In genomic region chr7:127345512-127346325, GRCm38 (mm10) we compare ENCODE assay signal across 8 mouse cellular contexts. TPM values are rescaled to one million over a fixed set of nuclear protein-coding genes. Genes with fewer than 3 reads are reported as not detected.
DNase-seq lines count a peak whose midpoint lies in the region; ATAC-seq and TF ChIP-seq lines count a peak whose summit lies in the region.

TSS of gene Zfp768 (minus strand) at chr7:127345589.

- H3K9ac ChIP-seq in heart, embryonic 11.5 days (ENCODE audit: low read depth, low read length) = peak within 1 kb of the TSS; percentile 97
- peak within 1 kb of the TSS; percentile 91 for H3K9ac ChIP-seq in kidney, embryonic 16.5 days (replicated peaks; ENCODE audit: low read length)
- peak within 1 kb of the TSS; percentile 97 for H3K9ac ChIP-seq in liver, adult 2 months (ENCODE audit: low read depth, low read length)

- H3K27ac ChIP-seq in heart, embryonic 11.5 days (ENCODE audit: low read depth, low read length) = peak within 1 kb of the TSS; percentile 97
- H3K27ac ChIP-seq in kidney, embryonic 16.5 days (ENCODE audit: low read length) = peak within 1 kb of the TSS; percentile 99
- peak within 1 kb of the TSS; percentile 100 for H3K27ac ChIP-seq in liver, adult 2 months (replicated peaks; ENCODE audit: insufficient read depth, low read depth, low read length)

- H3K9me3 ChIP-seq in heart, embryonic 11.5 days (replicated peaks; ENCODE audit: control insufficient read depth, low read length) = no peaks in the 10 kb centered on the region
- no peaks in the 10 kb centered on the region for H3K9me3 ChIP-seq in kidney, embryonic 16.5 days (ENCODE audit: low read length)

- H3K4me3 ChIP-seq in heart, embryonic 11.5 days (ENCODE audit: low read depth, low read length) = peak within 1 kb of the TSS; percentile 92
- peak within 1 kb of the TSS; percentile 79 for H3K4me3 ChIP-seq in kidney, embryonic 16.5 days (ENCODE audit: low read length)
- H3K4me3 ChIP-seq in liver, adult 2 months (ENCODE audit: insufficient read depth, low read depth, low read length) = peak within 1 kb of the TSS; percentile 97
- H3K4me3 ChIP-seq in myocyte = peak within 1 kb of the TSS; percentile 62

- ATAC-seq in erythroblast, adult 5-6 weeks (replicated peaks; ENCODE audit: low FRiP score, poor library complexity, severe bottlenecking) = peak; percentile 86
- ATAC-seq in heart, embryonic 11.5 days (replicated peaks; ENCODE audit: insufficient number of reproducible peaks, low FRiP score, low TSS enrichment) = peak; percentile 88
- ATAC-seq in kidney, embryonic 16.5 days (ENCODE audit: low FRiP score, low TSS enrichment) = peak; percentile 95

- WGBS in heart, embryonic 11.5 days (ENCODE audit: insufficient replicate concordance) = under 1% methylated on average over 68 of the region's 76 CpGs
- under 1% methylated on average over 75 of the region's 76 CpGs for WGBS in kidney, embryonic 16.5 days
- under 1% methylated on average over 75 of the region's 76 CpGs for WGBS in liver, adult 2 months

- peaks cover 12% of the 10 kb centered on the region for H3K36me3 ChIP-seq in heart, embryonic 11.5 days (ENCODE audit: control insufficient read depth, insufficient read depth, low read length)
- peaks cover 23% of the 10 kb centered on the region for H3K36me3 ChIP-seq in kidney, embryonic 16.5 days (ENCODE audit: insufficient read depth, low read length)
- H3K36me3 ChIP-seq in liver, adult 2 months (ENCODE audit: control insufficient read depth, insufficient read depth, low read length) = no peaks in the 10 kb centered on the region
- H3K36me3 ChIP-seq in myocyte (ENCODE audit: control insufficient read depth, insufficient read depth) = no peaks in the 10 kb centered on the region
- H3K36me3 ChIP-seq in splenic B cell, adult 2 months (ENCODE audit: control insufficient read depth, insufficient read depth, low read length, poor library complexity, severe bottlenecking) = no peaks in the 10 kb centered on the region

- peak within 1 kb of the TSS; percentile 93 for H3ac ChIP-seq in myocyte (ENCODE audit: control insufficient read depth, insufficient read length)

- no peaks in the 10 kb centered on the region for H3K27me3 ChIP-seq in heart, embryonic 11.5 days (ENCODE audit: control insufficient read depth, insufficient read depth, low read length)
- H3K27me3 ChIP-seq in kidney, embryonic 16.5 days (ENCODE audit: insufficient read depth, low read length) = no peaks in the 10 kb centered on the region
- H3K27me3 ChIP-seq in liver, adult 2 months (ENCODE audit: control insufficient read depth, insufficient read depth, low read length) = no peaks in the 10 kb centered on the region
- H3K27me3 ChIP-seq in myocyte (ENCODE audit: control insufficient read depth, insufficient read depth, insufficient read length) = no peaks in the 10 kb centered on the region
- no peaks in the 10 kb centered on the region for H3K27me3 ChIP-seq in splenic B cell, adult 2 months (ENCODE audit: control insufficient read depth, insufficient read depth, low read length, poor library complexity, severe bottlenecking)

- peaks cover 14% of the 10 kb centered on the region for H3K4me1 ChIP-seq in heart, embryonic 11.5 days (ENCODE audit: control insufficient read depth, insufficient read depth, low read length)
- H3K4me1 ChIP-seq in kidney, embryonic 16.5 days (ENCODE audit: insufficient read depth, low read length) = peaks cover 22% of the 10 kb centered on the region
- peaks cover 13% of the 10 kb centered on the region for H3K4me1 ChIP-seq in liver, adult 2 months (ENCODE audit: control insufficient read depth, insufficient read depth, low read length)

- no peak for TF ChIP-seq CTCF in liver, adult 2 months (IDR thresholded peaks at IDR 0.05; ENCODE audit: low read depth, low read length)

- peak within 1 kb of the TSS; percentile 89 for H3K4me2 ChIP-seq in heart, embryonic 11.5 days
- H3K4me2 ChIP-seq in kidney, embryonic 16.5 days (replicated peaks; ENCODE audit: low read depth, low read length) = peak within 1 kb of the TSS; percentile 75
- H3K4me2 ChIP-seq in myocyte (ENCODE audit: low read depth) = peak within 1 kb of the TSS; percentile 92

- TF ChIP-seq POLR2A in liver, adult 2 months (IDR thresholded peaks at IDR 0.05; ENCODE audit: extremely low read depth, insufficient read depth, low read length) = peak; percentile 61
- peak; percentile 87 for TF ChIP-seq POLR2A in myocyte (IDR thresholded peaks at IDR 0.05; ENCODE audit: insufficient read length, low read depth)

- peak; percentile 92 for DNase-seq in B cell, adult 2 months
- peak; percentile 95 for DNase-seq in brain, adult 2 months (ENCODE audit: low read depth, low spot score)
- DNase-seq in liver, adult 2 months (ENCODE audit: extremely low read depth, low read depth, low spot score) = peak; percentile 82
- DNase-seq in splenic B cell, adult 2 months (ENCODE audit: low read depth, low spot score) = peak; percentile 87

- H3K79me2 ChIP-seq in liver, adult 2 months (ENCODE audit: control insufficient read depth, insufficient read depth, low read length) = peaks cover 13% of the 10 kb centered on the region; the same call in 1 of the 2 replicates
- peaks cover 6% of the 10 kb centered on the region for H3K79me2 ChIP-seq in myocyte (ENCODE audit: control insufficient read depth, insufficient read depth)

TF ChIP-seq in myocyte, 11 proteins besides CTCF, POLR2A, EP300 and RAD21:
- TF ChIP-seq MYOG (IDR thresholded peaks at IDR 0.05; ENCODE audit: control insufficient read depth in 1 of 3, insufficient read depth in 1 of 3, insufficient read length in 2 of 3, low read depth in 2 of 3) (peak in 1 of 3 experiments; percentile 51), TCF3 (IDR thresholded peaks at IDR 0.05; ENCODE audit: insufficient read length, low read depth) (no peak), POLR2AphosphoS2 (IDR thresholded peaks at IDR 0.05; ENCODE audit: insufficient read length, low read depth) (peak; percentile 44)

RNA-seq across cellular contexts. Expression of gene Zfp768, which starts in this region (rescaled TPM):
- total RNA-seq in erythroblast, adult 5-6 weeks (2015; ENCODE audit: low replicate concordance) = 1.2 TPM in 1 of 2 replicates, not detected in the other
- 0.94 and 1.5 TPM in 2 replicates for total RNA-seq in erythroblast, adult 5-6 weeks (2017; ENCODE audit: low replicate concordance)
- 4.7 and 6.0 TPM in 2 replicates for polyA plus RNA-seq in heart, embryonic 11.5 days (2014; fragmentation: Nextera tagmentation; extraction: Ambion mirVana)
- polyA plus RNA-seq in kidney, embryonic 16.5 days (2015; fragmentation: Nextera tagmentation; extraction: Ambion mirVana) = 25.4 and 25.5 TPM in 2 replicates
- 7.7 and 9.5 TPM in 2 replicates for total RNA-seq in liver, adult 2 months (2014; rRNA removed)
- polyA plus RNA-seq in liver, adult 2 months (2012; rRNA removed) = 21.2 and 28.0 TPM in 2 replicates
- 17.3 TPM for polyA plus RNA-seq in myocyte (2012; fragmentation: generic; extraction: Trizol)

Comparison
In these comparisons a context has a peak if more than half of its experiments do, and no peak if none do; other contexts are left out.
1. Peak in every context shown above with its lines: DNase-seq, ATAC-seq, H3K4me3 ChIP-seq and H3K27ac ChIP-seq.